ENCODE assay signal across 14 mouse cellular contexts in the genomic region with DNA sequence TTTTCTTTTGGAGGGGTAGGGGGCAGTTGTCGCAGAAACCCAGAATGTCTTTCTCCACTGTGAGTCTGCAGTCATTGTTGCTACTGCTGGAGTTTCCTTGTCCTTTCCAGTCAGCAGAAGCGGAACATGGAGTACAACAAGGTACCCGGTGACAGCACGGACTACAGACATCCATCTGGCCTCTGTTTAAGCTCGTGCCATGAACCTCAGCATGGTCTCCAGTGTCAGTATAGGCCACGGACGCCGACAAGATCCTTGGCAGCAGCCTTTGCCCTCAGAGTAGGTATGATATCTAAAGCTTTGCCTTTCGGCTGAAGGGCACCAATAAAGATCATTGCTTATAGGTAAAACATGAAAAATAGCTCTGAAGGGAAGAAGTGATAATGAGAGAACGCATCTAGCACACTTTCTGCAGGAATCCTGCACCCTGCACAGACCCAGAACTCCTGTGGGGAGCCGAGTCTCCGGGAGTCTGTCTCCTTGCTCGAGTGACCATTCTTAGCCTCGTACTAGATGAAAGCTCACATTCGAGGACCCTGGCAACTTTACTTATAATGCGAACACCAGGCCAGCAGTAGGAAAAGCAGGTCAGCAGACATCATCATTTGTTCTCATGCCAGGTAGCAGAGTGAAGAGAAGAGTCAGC. TPM values are rescaled to one million over a fixed set of nuclear protein-coding genes. Genes with fewer than 3 reads are reported as not detected.
A peak's percentile ranks its signal among the peaks of the same experiment; 100 is the strongest.
DNase-seq lines count a peak whose midpoint lies in the region; ATAC-seq lines count a peak whose summit lies in the region.
"Had no signal": no experiment of that assay in that cellular context is flagged by ENCODE, and none has a peak within 500 bp of the region (broad histone marks: within the 10 kb centered on the region; RNA-seq: fewer than 3 reads in every experiment).

No protein-coding gene starts in this region.

- no peak overlapping the region for H3K9ac ChIP-seq in forebrain, embryonic 12.5 days
- H3K9ac ChIP-seq in hindbrain, embryonic 16.5 days (ENCODE audit: low read depth, low read length), result no peak overlapping the region
- H3K9ac ChIP-seq in neural tube, embryonic 14.5 days (replicated peaks; ENCODE audit: low read depth, low read length), result no peak overlapping the region
- H3K9ac ChIP-seq: embryonic facial prominence, embryonic 12.5 days had no signal

- H3K4me2 ChIP-seq in forebrain, embryonic 12.5 days, result no peak overlapping the region
- H3K4me2 ChIP-seq in hindbrain, embryonic 16.5 days (ENCODE audit: low read length), result peak overlapping the region; percentile 21
- H3K4me2 ChIP-seq in neural tube, embryonic 14.5 days (ENCODE audit: low read depth, low read length), result no peak overlapping the region
- H3K4me2 ChIP-seq: embryonic facial prominence, embryonic 12.5 days; liver, embryonic 11.5 days had no signal

- H3K9me3 ChIP-seq in forebrain, embryonic 12.5 days, result no peaks in the 10 kb centered on the region
- peaks cover 3% of the 10 kb centered on the region; the same call in 1 of the 2 replicates for H3K9me3 ChIP-seq in hindbrain, embryonic 16.5 days (ENCODE audit: control insufficient read depth, low read length)
- no peaks in the 10 kb centered on the region for H3K9me3 ChIP-seq in neural tube, embryonic 14.5 days (ENCODE audit: control insufficient read depth, low read length)
- H3K9me3 ChIP-seq: embryonic facial prominence, embryonic 12.5 days had no signal

- DNase-seq in cerebellum, postnatal 4 days (ENCODE audit: low spot score in 2 of 2), result no peak
- no peak for DNase-seq in right cerebral cortex, adult 18-20 months
- no peak for DNase-seq in heart, postnatal 25 days (ENCODE audit: low spot score)
- DNase-seq in adrenal gland, postnatal 14 days, result no peak
- DNase-seq: kidney, adult 18-20 months; lung, postnatal 14 days; thymus, adult 2 months had no signal

- H3K4me3 ChIP-seq in forebrain, embryonic 12.5 days (replicated peaks), result no peak overlapping the region
- no peak overlapping the region for H3K4me3 ChIP-seq in hindbrain, embryonic 16.5 days (ENCODE audit: low read length)
- H3K4me3 ChIP-seq in neural tube, embryonic 14.5 days (ENCODE audit: low read depth, low read length), result no peak overlapping the region
- H3K4me3 ChIP-seq: embryonic facial prominence, embryonic 12.5 days had no signal

- peaks cover 9% of the 10 kb centered on the region for H3K4me1 ChIP-seq in forebrain, embryonic 12.5 days
- H3K4me1 ChIP-seq in hindbrain, embryonic 16.5 days (ENCODE audit: control insufficient read depth, insufficient read depth, low read depth, low read length), result peaks cover 3% of the 10 kb centered on the region; the same call in 1 of the 2 replicates
- no peaks in the 10 kb centered on the region for H3K4me1 ChIP-seq in neural tube, embryonic 14.5 days (ENCODE audit: control insufficient read depth, insufficient read depth, low read length)
- H3K4me1 ChIP-seq: embryonic facial prominence, embryonic 12.5 days had no signal

- peak; percentile 75 for ATAC-seq in cerebellum, adult (ENCODE audit: insufficient number of reproducible peaks, low FRiP score, low TSS enrichment)
- ATAC-seq in forebrain, embryonic 12.5 days (ENCODE audit: low FRiP score), result peak; percentile 40; the same call in 1 of the 2 replicates
- ATAC-seq in hindbrain, embryonic 16.5 days, result peak; percentile 34
- peak; percentile 45; the same call in 1 of the 2 replicates for ATAC-seq in neural tube, embryonic 14.5 days (ENCODE audit: low read depth)

- WGBS in forebrain, embryonic 12.5 days, result 82% methylated on average over 16 of the region's 16 CpGs
- WGBS in hindbrain, embryonic 16.5 days, result 77% methylated on average over 16 of the region's 16 CpGs
- 89% methylated on average over 16 of the region's 16 CpGs for WGBS in neural tube, embryonic 14.5 days

- H3K27ac ChIP-seq in forebrain, embryonic 12.5 days, result peak overlapping the region; percentile 39
- H3K27ac ChIP-seq in hindbrain, embryonic 16.5 days (ENCODE audit: low read depth, low read length), result no peak overlapping the region
- no peak overlapping the region for H3K27ac ChIP-seq in neural tube, embryonic 14.5 days (ENCODE audit: low read depth, low read length)
- H3K27ac ChIP-seq: embryonic facial prominence, embryonic 12.5 days had no signal

- intact Hi-C loops in heart, postnatal 25 days (cut with DNase I), result no loop called here

- H3K27me3 ChIP-seq in forebrain, embryonic 12.5 days, result no peaks in the 10 kb centered on the region
- H3K27me3 ChIP-seq in hindbrain, embryonic 16.5 days (replicated peaks; ENCODE audit: control insufficient read depth, insufficient read depth, low read length), result no peaks in the 10 kb centered on the region
- no peaks in the 10 kb centered on the region for H3K27me3 ChIP-seq in neural tube, embryonic 14.5 days (ENCODE audit: control insufficient read depth, insufficient read depth, low read length)
- H3K27me3 ChIP-seq: embryonic facial prominence, embryonic 12.5 days had no signal

- no peaks in the 10 kb centered on the region for H3K36me3 ChIP-seq in forebrain, embryonic 12.5 days (replicated peaks)
- H3K36me3 ChIP-seq in hindbrain, embryonic 16.5 days (ENCODE audit: control insufficient read depth, insufficient read depth, low read length), result no peaks in the 10 kb centered on the region
- no peaks in the 10 kb centered on the region for H3K36me3 ChIP-seq in neural tube, embryonic 14.5 days (ENCODE audit: control insufficient read depth, insufficient read depth, low read length)
- H3K36me3 ChIP-seq: embryonic facial prominence, embryonic 12.5 days had no signal

RNA-seq across cellular contexts. Expression of gene Ppm1l, which starts 42.5 kb away (rescaled TPM):
- polyA plus RNA-seq in forebrain, embryonic 12.5 days (2016; fragmentation: Nextera tagmentation; extraction: Ambion mirVana), result 23.6 and 24.3 TPM in 2 replicates
- polyA plus RNA-seq in hindbrain, embryonic 16.5 days (2015; fragmentation: Nextera tagmentation; extraction: Ambion mirVana), result 19.1 and 20.8 TPM in 2 replicates
- polyA plus RNA-seq in neural tube, embryonic 14.5 days (2014; fragmentation: Nextera tagmentation; extraction: Ambion mirVana), result 23.3 and 31.7 TPM in 2 replicates
- total RNA-seq in heart, postnatal 25 days (2021), result 10 to 100 TPM; 23.6 to 24.5 TPM
- 12.6 and 13.5 TPM in 2 replicates for total RNA-seq in adrenal gland, postnatal 14 days (2021)

RNA-seq across cellular contexts. Expression of gene Arl14, which starts 51.9 kb away (rescaled TPM):
- not detected in 2 replicates for polyA plus RNA-seq in forebrain, embryonic 12.5 days (2016; fragmentation: Nextera tagmentation; extraction: Ambion mirVana)
- not detected in 2 replicates for polyA plus RNA-seq in hindbrain, embryonic 16.5 days (2015; fragmentation: Nextera tagmentation; extraction: Ambion mirVana)
- polyA plus RNA-seq in neural tube, embryonic 14.5 days (2014; fragmentation: Nextera tagmentation; extraction: Ambion mirVana), result not detected in 2 replicates
- not detected for total RNA-seq in heart, postnatal 25 days (2021)
- total RNA-seq in adrenal gland, postnatal 14 days (2021), result not detected in 2 replicates
- polyA plus RNA-seq: embryonic facial prominence, embryonic 12.5 days; heart, embryonic 16.5 days; liver, embryonic 11.5 days; thymus, adult 2 months had no signal
